Mouse (Mus musculus) right cerebral cortex, adult 18-20 months (tissue): ENCODE results near the gene Uqcc2.
A peak's percentile ranks its signal among the peaks of the same experiment; 100 is the strongest.

Experiments used
- DNase-seq: peaks from one replicate; pipeline ENCODE4 v3.0.0; 2022; ENCODE audit warnings: mixed read lengths

Uqcc2 gene

GRCm38 (mm10) chr17:27133551-27134141, at the start of gene Uqcc2:
Uqcc2 (minus strand) TSS chr17:27133916.
- DNase-seq: peak; percentile 96

- DNase-seq: no peak
These were observed 48.7 kb upstream of the Uqcc2 start for GRCm38 (mm10) chr17:27182401-27182800.

- DNase-seq: no peak
These were observed 48.0 kb upstream of the Uqcc2 start for GRCm38 (mm10) chr17:27181666-27182065.

GRCm38 (mm10) chr17:27179681-27180280, 46.1 kb upstream of the Uqcc2 start:
- no peak for DNase-seq

- no peak for DNase-seq
These were observed 44.9 kb upstream of the Uqcc2 start for GRCm38 (mm10) chr17:27178427-27179177.

GRCm38 (mm10) chr17:27178019-27178418, 44.3 kb upstream of the Uqcc2 start:
- no peak for DNase-seq

- DNase-seq: no peak
These were observed 43.0 kb upstream of the Uqcc2 start for GRCm38 (mm10) chr17:27176754-27177153.

- no peak for DNase-seq
These were observed 42.6 kb upstream of the Uqcc2 start for GRCm38 (mm10) chr17:27176287-27176686.

- no peak for DNase-seq
These were observed 41.6 kb upstream of the Uqcc2 start for GRCm38 (mm10) chr17:27175196-27175874.

- DNase-seq: no peak
These were observed 40.0 kb upstream of the Uqcc2 start for GRCm38 (mm10) chr17:27173715-27174114.

GRCm38 (mm10) chr17:27172459-27172858, 38.7 kb upstream of the Uqcc2 start:
- DNase-seq: no peak

GRCm38 (mm10) chr17:27171121-27171520, 37.4 kb upstream of the Uqcc2 start:
- no peak for DNase-seq

- no peak for DNase-seq
These were observed 36.4 kb upstream of the Uqcc2 start for GRCm38 (mm10) chr17:27169952-27170695.

- no peak for DNase-seq
These were observed 34.9 kb upstream of the Uqcc2 start for GRCm38 (mm10) chr17:27168569-27168968.

GRCm38 (mm10) chr17:27167545-27167944, 33.8 kb upstream of the Uqcc2 start, which contains the start of gene Ip6k3:
Ip6k3 (minus strand) TSS chr17:27167795.
- DNase-seq: no peak

- DNase-seq: no peak
These were observed 33.2 kb upstream of the Uqcc2 start for GRCm38 (mm10) chr17:27166901-27167300.

GRCm38 (mm10) chr17:27165054-27165773, 31.5 kb upstream of the Uqcc2 start:
- DNase-seq: no peak

- no peak for DNase-seq
These were observed 27.2 kb upstream of the Uqcc2 start for GRCm38 (mm10) chr17:27160905-27161304.

- no peak for DNase-seq
These were observed 25.5 kb upstream of the Uqcc2 start for GRCm38 (mm10) chr17:27159169-27159568.

- DNase-seq: no peak
These were observed 24.7 kb upstream of the Uqcc2 start for GRCm38 (mm10) chr17:27158439-27158838.

- no peak for DNase-seq
These were observed 22.0 kb upstream of the Uqcc2 start for GRCm38 (mm10) chr17:27155752-27156151.

GRCm38 (mm10) chr17:27154881-27155280, 21.2 kb upstream of the Uqcc2 start:
- no peak for DNase-seq
